In the genomic region with DNA sequence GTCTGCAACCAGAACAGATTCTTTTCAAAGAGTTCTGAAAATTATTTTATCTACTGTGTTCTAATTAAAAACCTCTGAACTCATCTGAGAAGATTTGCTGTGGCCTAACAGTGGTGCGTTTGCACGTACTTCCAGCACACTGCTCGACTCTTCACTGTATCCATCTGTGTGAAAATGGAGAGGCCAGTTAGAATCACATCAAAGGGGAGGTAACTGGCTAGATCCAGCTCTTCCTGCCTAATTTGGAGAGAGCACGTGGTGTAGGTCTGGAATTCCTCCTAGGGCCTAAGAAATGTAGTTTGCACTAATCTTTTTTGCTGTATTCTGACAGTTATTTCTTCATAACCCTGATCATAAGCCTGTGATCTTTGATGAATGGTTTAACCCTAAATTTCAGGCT, we compare ENCODE assay signal across 28 mouse cellular contexts.
DNase-seq lines count a peak whose midpoint lies in the region; ATAC-seq lines count a peak whose summit lies in the region.
"Had no signal": no experiment of that assay in that cellular context is flagged by ENCODE, and none has a peak within 500 bp of the region (broad histone marks: within the 10 kb centered on the region; RNA-seq: fewer than 3 reads in every experiment).

No protein-coding gene starts in this region.

- no peaks in the 10 kb centered on the region for H3K9me3 ChIP-seq in embryonic facial prominence, embryonic 11.5 days (replicated peaks; ENCODE audit: control insufficient read depth, low read length)
- H3K9me3 ChIP-seq in embryonic facial prominence, embryonic 10.5 days = no peaks in the 10 kb centered on the region
- no peaks in the 10 kb centered on the region for H3K9me3 ChIP-seq in intestine, embryonic 14.5 days (ENCODE audit: control insufficient read depth, low read length)
- no peaks in the 10 kb centered on the region for H3K9me3 ChIP-seq in intestine, embryonic 16.5 days (ENCODE audit: control insufficient read depth, low read length)
- H3K9me3 ChIP-seq: forebrain, embryonic 15.5 days; hindbrain, embryonic 15.5 days; liver, embryonic 12.5 days; neural tube, embryonic 15.5 days had no signal

- no peak overlapping the region for H3K4me2 ChIP-seq in embryonic facial prominence, embryonic 11.5 days (ENCODE audit: low read depth, low read length)
- no peak overlapping the region for H3K4me2 ChIP-seq in intestine, embryonic 14.5 days (ENCODE audit: low read length)
- H3K4me2 ChIP-seq in intestine, embryonic 16.5 days (ENCODE audit: low read depth, low read length) = no peak overlapping the region
- H3K4me2 ChIP-seq: forebrain, embryonic 15.5 days; heart, embryonic 13.5 days; hindbrain, embryonic 15.5 days; liver, embryonic 12.5 days; midbrain, embryonic 12.5 days; neural tube, embryonic 15.5 days had no signal

- H3K9ac ChIP-seq in embryonic facial prominence, embryonic 11.5 days (replicated peaks; ENCODE audit: low read length) = no peak overlapping the region
- no peak overlapping the region for H3K9ac ChIP-seq in intestine, embryonic 14.5 days (ENCODE audit: low read length)
- no peak overlapping the region for H3K9ac ChIP-seq in intestine, embryonic 16.5 days (ENCODE audit: low read depth, low read length)
- H3K9ac ChIP-seq: forebrain, embryonic 15.5 days; heart, embryonic 13.5 days; hindbrain, embryonic 15.5 days; liver, embryonic 12.5 days; liver, postnatal 0 days; midbrain, embryonic 12.5 days; neural tube, embryonic 15.5 days had no signal

- no peaks in the 10 kb centered on the region for H3K27me3 ChIP-seq in embryonic facial prominence, embryonic 11.5 days (ENCODE audit: control insufficient read depth, insufficient read depth, low read length)
- H3K27me3 ChIP-seq in embryonic facial prominence, embryonic 10.5 days (replicated peaks; ENCODE audit: low read depth, poor library complexity, severe bottlenecking) = no peaks in the 10 kb centered on the region
- no peaks in the 10 kb centered on the region for H3K27me3 ChIP-seq in intestine, embryonic 14.5 days (replicated peaks; ENCODE audit: control insufficient read depth, insufficient read depth, low read length)
- H3K27me3 ChIP-seq in intestine, embryonic 16.5 days (replicated peaks; ENCODE audit: control insufficient read depth, insufficient read depth, low read length) = no peaks in the 10 kb centered on the region
- H3K27me3 ChIP-seq: forebrain, embryonic 15.5 days; heart, embryonic 13.5 days; hindbrain, embryonic 15.5 days; liver, embryonic 12.5 days; midbrain, embryonic 12.5 days; neural tube, embryonic 15.5 days had no signal

- H3K27ac ChIP-seq in embryonic facial prominence, embryonic 11.5 days (replicated peaks; ENCODE audit: low read depth, low read length) = no peak overlapping the region
- no peak overlapping the region for H3K27ac ChIP-seq in embryonic facial prominence, embryonic 10.5 days (replicated peaks)
- H3K27ac ChIP-seq in intestine, embryonic 14.5 days (ENCODE audit: low read depth) = no peak overlapping the region
- no peak overlapping the region for H3K27ac ChIP-seq in intestine, embryonic 16.5 days (ENCODE audit: low read length)
- H3K27ac ChIP-seq: forebrain, embryonic 15.5 days; gastrocnemius, adult 2 months; heart, embryonic 13.5 days; hindbrain, embryonic 10.5 days; hindbrain, embryonic 15.5 days; liver, embryonic 12.5 days; neural tube, embryonic 15.5 days had no signal

- WGBS in embryonic facial prominence, embryonic 11.5 days = 41% methylated on average over 4 of the region's 4 CpGs
- 64% methylated on average over 4 of the region's 4 CpGs for WGBS in embryonic facial prominence, embryonic 10.5 days
- 36% methylated on average over 4 of the region's 4 CpGs for WGBS in intestine, embryonic 14.5 days
- 52% methylated on average over 4 of the region's 4 CpGs for WGBS in intestine, embryonic 16.5 days

- no peak for ATAC-seq in embryonic facial prominence, embryonic 11.5 days (replicated peaks; ENCODE audit: insufficient number of reproducible peaks, low FRiP score, low TSS enrichment, low read depth)
- 0 out of 2 replicates have a peak, but pooled peaks have one; percentile 50 for ATAC-seq in intestine, embryonic 14.5 days (replicated peaks; ENCODE audit: low FRiP score, low TSS enrichment, low read depth)
- ATAC-seq in intestine, embryonic 16.5 days = no peak
- ATAC-seq: CD4-positive, CD25-positive, alpha-beta regulatory T cell, adult 4 months; forebrain, embryonic 15.5 days; inflammation-experienced regulatory T-cells, adult 6 months; liver, embryonic 12.5 days; liver, postnatal 0 days had no signal

- H3K4me3 ChIP-seq in embryonic facial prominence, embryonic 11.5 days (ENCODE audit: low read depth, low read length) = no peak overlapping the region
- no peak overlapping the region for H3K4me3 ChIP-seq in embryonic facial prominence, embryonic 10.5 days
- H3K4me3 ChIP-seq in intestine, embryonic 14.5 days (ENCODE audit: low read depth, low read length) = no peak overlapping the region
- H3K4me3 ChIP-seq in intestine, embryonic 16.5 days (ENCODE audit: low read length) = no peak overlapping the region
- H3K4me3 ChIP-seq: forebrain, embryonic 15.5 days; gastrocnemius, adult 2 months; heart, embryonic 13.5 days; hindbrain, embryonic 10.5 days; hindbrain, embryonic 15.5 days; liver, embryonic 12.5 days; midbrain, embryonic 12.5 days; neural tube, embryonic 15.5 days had no signal

- H3K36me3 ChIP-seq in embryonic facial prominence, embryonic 11.5 days (replicated peaks; ENCODE audit: control insufficient read depth, insufficient read depth, low read depth, low read length) = no peaks in the 10 kb centered on the region
- H3K36me3 ChIP-seq in embryonic facial prominence, embryonic 10.5 days (replicated peaks) = no peaks in the 10 kb centered on the region
- no peaks in the 10 kb centered on the region for H3K36me3 ChIP-seq in intestine, embryonic 14.5 days (ENCODE audit: control insufficient read depth, insufficient read depth, low read length)
- no peaks in the 10 kb centered on the region for H3K36me3 ChIP-seq in intestine, embryonic 16.5 days (ENCODE audit: control insufficient read depth, insufficient read depth, low read length)
- H3K36me3 ChIP-seq: liver, embryonic 12.5 days had no signal

- peak; percentile 28 for DNase-seq in embryonic facial prominence, embryonic 11.5 days (ENCODE audit: low spot score)
- no peak for DNase-seq in embryonic facial prominence, embryonic 10.5 days (ENCODE audit: low spot score)
- DNase-seq in intestine, embryonic 14.5 days (ENCODE audit: low spot score) = no peak
- DNase-seq in NIH3T3 (ENCODE audit: low read depth) = peak; percentile 14
- DNase-seq in fibroblast of lung, adult 2 months (ENCODE audit: low read depth) = peak; percentile 7
- no peak for DNase-seq in thymus, postnatal 14 days
- DNase-seq: adrenal gland, postnatal 10 days; cerebellum, adult 11 months; cerebellum, adult 9-11 months; gastrocnemius, adult 2 months; heart, postnatal 10 days; kidney, adult 2 months; kidney, postnatal 4 days; left cerebral cortex, postnatal 4 days; liver, postnatal 0 days; lung, postnatal 36 days; retina, postnatal 1 day; right cerebral cortex, postnatal 14 days had no signal

- no peaks in the 10 kb centered on the region for H3K4me1 ChIP-seq in embryonic facial prominence, embryonic 11.5 days (ENCODE audit: control insufficient read depth, insufficient read depth, low read length)
- no peaks in the 10 kb centered on the region for H3K4me1 ChIP-seq in embryonic facial prominence, embryonic 10.5 days
- peaks cover 9% of the 10 kb centered on the region for H3K4me1 ChIP-seq in intestine, embryonic 14.5 days (replicated peaks; ENCODE audit: control insufficient read depth, insufficient read depth, low read length)
- no peaks in the 10 kb centered on the region for H3K4me1 ChIP-seq in intestine, embryonic 16.5 days (ENCODE audit: control insufficient read depth, insufficient read depth, low read length)

Comparison
In these comparisons a context has a peak if more than half of its experiments do, and no peak if none do; other contexts are left out.
1. DNase-seq: peak in embryonic facial prominence, embryonic 11.5 days (single experiment), NIH3T3 (single experiment) and fibroblast of lung, adult 2 months (single experiment); none in embryonic facial prominence, embryonic 10.5 days (single experiment), intestine, embryonic 14.5 days (single experiment) and thymus, postnatal 14 days (single experiment).